Mouse (Mus musculus) hindbrain, embryonic 11.5 days (tissue): ENCODE data around the gene Atp13a3. TPM values are rescaled to one million over a fixed set of nuclear protein-coding genes. Genes with fewer than 3 reads are reported as not detected.

Source experiments
- ATAC-seq: fragments of 200-750 bp; cut with Nextera tagmentation; 2 replicates; pipeline ENCODE4 v1.8.0; 2017; ENCODE audit warnings: mild to moderate bottlenecking, moderate TSS enrichment, moderate library complexity; ENCODE audit not compliant: low FRiP score
- DNase-seq: peaks from one replicate; pipeline ENCODE4 v3.0.0-alpha.2; 2015; ENCODE audit warnings: low spot score
- H3K27ac ChIP-seq: fragments of 300-500 bp; sonication (generic); 2 replicates; pipeline ENCODE4 v1.5.1; 2014; ENCODE audit warnings: mild to moderate bottlenecking, low read depth, low read length
- H3K27me3 ChIP-seq: fragments of 300-500 bp; sonication (generic); 2 replicates; pipeline ENCODE4 v1.6.1; 2014; ENCODE audit warnings: mild to moderate bottlenecking, low read length, moderate library complexity, mixed read lengths; ENCODE audit not compliant: control insufficient read depth, insufficient read depth
- H3K36me3 ChIP-seq: fragments of 300-500 bp; sonication (generic); 2 replicates; pipeline ENCODE4 v1.6.1; 2014; ENCODE audit warnings: mild to moderate bottlenecking, low read length, moderate library complexity, mixed read lengths; ENCODE audit not compliant: control insufficient read depth, insufficient read depth
- H3K4me1 ChIP-seq: fragments of 300-500 bp; sonication (generic); replicated peaks from 2 replicates; pipeline ENCODE4 v1.6.1; 2014; ENCODE audit warnings: low read length, mixed read lengths; ENCODE audit not compliant: control insufficient read depth, insufficient read depth
- H3K4me2 ChIP-seq: fragments of 300-500 bp; sonication (generic); replicated peaks from 2 replicates; pipeline ENCODE4 v1.6.1; 2014; ENCODE audit warnings: mild to moderate bottlenecking, low read depth, low read length
- H3K4me3 ChIP-seq: fragments of 300-500 bp; sonication (generic); 2 replicates; pipeline ENCODE4 v1.5.1; 2014; ENCODE audit warnings: low read depth, low read length
- H3K9ac ChIP-seq: fragments of 300-500 bp; sonication (generic); 2 replicates; pipeline ENCODE4 v1.6.1; 2014; ENCODE audit warnings: low read depth, low read length
- H3K9me3 ChIP-seq: fragments of 300-500 bp; sonication (generic); 2 replicates; pipeline ENCODE4 v1.6.1; 2016; ENCODE audit warnings: low read length; ENCODE audit not compliant: control insufficient read depth
- WGBS: fragments of 180-500 bp; shearing (Covaris S2); extraction: QIAGEN DNeasy Blood & Tissue Kit; methylation state at CpG from one replicate; pipeline ENCODE4 v1.1.7; 2014; 5-methylcytosine and 5-hydroxymethylcytosine counted together
- polyA plus RNA-seq: library from polyadenylated mRNA; unstranded; fragments of >200 nt; fragmentation: Nextera tagmentation; extraction: Ambion mirVana; gene quantifications from 2 replicates; pipeline ENCODE4 v1.2.1, GENCODE M21; 2014

Gene Atp13a3
- polyA plus RNA-seq, 1 experiment from 2014 or later = 10.3 TPM

GRCm38 (mm10) chr16:30439841-30440240, 34.1 kb upstream of the Atp13a3 start:
- Histone ChIP-seq H3K4me3 (no peak overlapping the region), H3K4me2 (no peak overlapping the region), H3K36me3 (no peaks in the 10 kb centered on the region), H3K27me3 (no peaks in the 10 kb centered on the region), H3K9ac (no peak overlapping the region), H3K4me1 (no peaks in the 10 kb centered on the region), H3K27ac (no peak overlapping the region), H3K9me3 (no peaks in the 10 kb centered on the region)
- DNase-seq = no peak
- 78% methylated on average over 5 of the region's 5 CpGs for whole genome bisulfite sequencing
- ATAC-seq = no peak

GRCm38 (mm10) chr16:30439411-30439810, 33.6 kb upstream of the Atp13a3 start:
- H3K4me1 ChIP-seq = no peaks in the 10 kb centered on the region
- no peak overlapping the region for H3K27ac ChIP-seq
- WGBS = 85% methylated on average over 6 of the region's 6 CpGs
- no peaks in the 10 kb centered on the region for H3K36me3 ChIP-seq
- no peak for DNase-seq
- ATAC-seq = no peak
- no peak overlapping the region for H3K4me2 ChIP-seq
- H3K27me3 ChIP-seq = no peaks in the 10 kb centered on the region
- no peak overlapping the region for H3K4me3 ChIP-seq
- no peak overlapping the region for H3K9ac ChIP-seq
- H3K9me3 ChIP-seq = no peaks in the 10 kb centered on the region

- no peak overlapping the region for H3K9ac ChIP-seq
- no peaks in the 10 kb centered on the region for H3K36me3 ChIP-seq
- no peaks in the 10 kb centered on the region for H3K9me3 ChIP-seq
- ATAC-seq = no peak
- DNase-seq = no peak
- no peak overlapping the region for H3K27ac ChIP-seq
- no peaks in the 10 kb centered on the region for H3K27me3 ChIP-seq
- H3K4me3 ChIP-seq = no peak overlapping the region
- no peaks in the 10 kb centered on the region for H3K4me1 ChIP-seq
- 83% methylated on average over 7 of the region's 7 CpGs for WGBS
- H3K4me2 ChIP-seq = no peak overlapping the region
Observed at GRCm38 (mm10) chr16:30436276-30436675, 30.5 kb upstream of the Atp13a3 start.

- WGBS = 80% methylated on average over 4 of the region's 4 CpGs
- no peaks in the 10 kb centered on the region for H3K36me3 ChIP-seq
- no peak overlapping the region for H3K9ac ChIP-seq
- ATAC-seq = no peak
- no peaks in the 10 kb centered on the region for H3K9me3 ChIP-seq
- DNase-seq = no peak
- no peak overlapping the region for H3K4me3 ChIP-seq
- H3K4me2 ChIP-seq = no peak overlapping the region
- H3K4me1 ChIP-seq = no peaks in the 10 kb centered on the region
- H3K27ac ChIP-seq = no peak overlapping the region
- H3K27me3 ChIP-seq = no peaks in the 10 kb centered on the region
Observed at GRCm38 (mm10) chr16:30435393-30435792, 29.6 kb upstream of the Atp13a3 start.

GRCm38 (mm10) chr16:30433148-30433547, 27.4 kb upstream of the Atp13a3 start:
- ATAC-seq = no peak
- no peak overlapping the region for H3K4me2 ChIP-seq
- no peak overlapping the region for H3K4me3 ChIP-seq
- H3K9me3 ChIP-seq = no peaks in the 10 kb centered on the region
- H3K9ac ChIP-seq = no peak overlapping the region
- no peaks in the 10 kb centered on the region for H3K36me3 ChIP-seq
- 88% methylated on average over 3 of the region's 3 CpGs for WGBS
- no peaks in the 10 kb centered on the region for H3K27me3 ChIP-seq
- no peak overlapping the region for H3K27ac ChIP-seq
- no peak for DNase-seq
- no peaks in the 10 kb centered on the region for H3K4me1 ChIP-seq

- H3K4me3 ChIP-seq = no peak overlapping the region
- no peaks in the 10 kb centered on the region for H3K27me3 ChIP-seq
- H3K27ac ChIP-seq = no peak overlapping the region
- DNase-seq = no peak
- ATAC-seq = no peak
- H3K9ac ChIP-seq = no peak overlapping the region
- no peak overlapping the region for H3K4me2 ChIP-seq
- H3K9me3 ChIP-seq = no peaks in the 10 kb centered on the region
- no peaks in the 10 kb centered on the region for H3K4me1 ChIP-seq
- H3K36me3 ChIP-seq = no peaks in the 10 kb centered on the region
- 86% methylated on average over 2 of the region's 2 CpGs for WGBS
Observed at GRCm38 (mm10) chr16:30432111-30432510, 26.3 kb upstream of the Atp13a3 start.

- Histone ChIP-seq H3K9ac (no peak overlapping the region), H3K27ac (no peak overlapping the region), H3K36me3 (no peaks in the 10 kb centered on the region), H3K4me3 (no peak overlapping the region), H3K4me2 (no peak overlapping the region), H3K27me3 (no peaks in the 10 kb centered on the region), H3K9me3 (no peaks in the 10 kb centered on the region), H3K4me1 (no peaks in the 10 kb centered on the region)
- ATAC-seq (no peak), DNase-seq (no peak)
- WGBS = 92% methylated on average over 2 of the region's 2 CpGs
Observed at GRCm38 (mm10) chr16:30430512-30431088, 24.8 kb upstream of the Atp13a3 start.

- no peak for ATAC-seq
- Histone ChIP-seq H3K9ac (no peak overlapping the region), H3K4me2 (no peak overlapping the region), H3K36me3 (no peaks in the 10 kb centered on the region), H3K4me1 (no peaks in the 10 kb centered on the region), H3K27me3 (no peaks in the 10 kb centered on the region), H3K27ac (no peak overlapping the region), H3K9me3 (no peaks in the 10 kb centered on the region), H3K4me3 (no peak overlapping the region)
- no peak for DNase-seq
- WGBS = 81% methylated on average over 4 of the region's 4 CpGs
Observed at GRCm38 (mm10) chr16:30428753-30429260, 23.0 kb upstream of the Atp13a3 start.

GRCm38 (mm10) chr16:30427466-30427865, 21.7 kb upstream of the Atp13a3 start:
- no peaks in the 10 kb centered on the region for H3K4me1 ChIP-seq
- H3K36me3 ChIP-seq = no peaks in the 10 kb centered on the region
- H3K4me2 ChIP-seq = no peak overlapping the region
- ATAC-seq = no peak
- H3K27ac ChIP-seq = no peak overlapping the region
- H3K4me3 ChIP-seq = no peak overlapping the region
- 83% methylated on average over 4 of the region's 4 CpGs for WGBS
- no peaks in the 10 kb centered on the region for H3K9me3 ChIP-seq
- DNase-seq = no peak
- H3K9ac ChIP-seq = no peak overlapping the region
- H3K27me3 ChIP-seq = no peaks in the 10 kb centered on the region
